Mouse (Mus musculus) heart, adult 2 months (tissue): Measurements from ENCODE around the gene Caln1. TPM values are rescaled to one million over a fixed set of nuclear protein-coding genes. Genes with fewer than 3 reads are reported as not detected.

Experiments
- DNase-seq, 2 experiments: peaks; one replicate each; pipeline ENCODE4 v3.0.0; 2021
- H3K27ac ChIP-seq: fragments of 200-600 bp; 2 replicates; pipeline ENCODE4 v1.8.1; 2022
- H3K27me3 ChIP-seq: fragments of 200-500 bp; 2 replicates; pipeline ENCODE4 v1.6.1; 2012; ENCODE audit warnings: mild to moderate bottlenecking, low read length, inconsistent platforms, mixed read lengths; ENCODE audit not compliant: control insufficient read depth, insufficient read depth
- H3K36me3 ChIP-seq: fragments of 200-500 bp; 2 replicates; pipeline ENCODE4 v1.6.1; 2012; ENCODE audit warnings: low read length, inconsistent platforms; ENCODE audit not compliant: control insufficient read depth, insufficient read depth
- H3K4me1 ChIP-seq: fragments of 200-500 bp; 2 replicates; pipeline ENCODE4 v1.6.1; 2011; ENCODE audit warnings: low read length; ENCODE audit not compliant: control insufficient read depth, insufficient read depth
- H3K4me3 ChIP-seq: fragments of 200-600 bp; 2 replicates; pipeline ENCODE4 v1.8.1; 2022
- H3K79me2 ChIP-seq: fragments of 200-500 bp; replicated peaks from 2 replicates; pipeline ENCODE4 v1.6.1; 2012; ENCODE audit warnings: mild to moderate bottlenecking, inconsistent platforms, low read length, moderate library complexity, mixed read lengths; ENCODE audit not compliant: control insufficient read depth, insufficient read depth
- H3K9ac ChIP-seq: fragments of 200-500 bp; 2 replicates; pipeline ENCODE4 v1.6.1; 2012; ENCODE audit warnings: low read depth, mild to moderate bottlenecking, control low read depth, inconsistent platforms, low read length, mixed read lengths
- CTCF ChIP-seq: fragments of 200-600 bp; IDR thresholded peaks from 2 replicates; pipeline ENCODE4 v1.8.1; 2022; ENCODE audit warnings: antibody characterized with exemption, mild to moderate bottlenecking, moderate library complexity
- EP300 ChIP-seq: fragments of 200-500 bp; IDR thresholded peaks from 2 replicates; pipeline ENCODE4 v1.6.1; 2011; ENCODE audit warnings: low read depth, low read length, control low read depth; ENCODE audit not compliant: insufficient read depth
- POLR2A ChIP-seq: fragments of 200-500 bp; IDR thresholded peaks from 2 replicates; pipeline ENCODE4 v1.6.1; 2011; ENCODE audit warnings: mild to moderate bottlenecking, low read depth, low read length, control low read depth; ENCODE audit not compliant: insufficient read depth
- WGBS: fragments of 180-500 bp; shearing (Covaris S2); methylation state at CpG from one replicate; pipeline ENCODE4 v1.1.7; 2018; 5-methylcytosine and 5-hydroxymethylcytosine counted together
- intact Hi-C: fragments of 180-260 bp; cut with DNase I; formaldehyde crosslinking; loops from one replicate; pipeline ENCODE4 v1.15.1; 2025
- long read RNA-seq: library from polyadenylated mRNA; stranded (forward); transcript quantifications from one replicate; pipeline ENCODE4 v2.0.0, GENCODE M21; 2021
- polyA plus RNA-seq: library from polyadenylated mRNA; depleted of rRNA; stranded (reverse); fragments of >200 nt; gene quantifications from 2 replicates; pipeline ENCODE4 v1.2.3, GENCODE M21; 2012; rRNA removed
- total RNA-seq, 2 experiments: library from RNA; stranded (reverse); gene quantifications; 2 replicates each; pipeline ENCODE4 v1.2.3; 2021

The Caln1 gene
- total RNA-seq: not detected
- not detected in 2 replicates for polyA plus RNA-seq
- long read RNA-seq: 0 reads

DNA sequence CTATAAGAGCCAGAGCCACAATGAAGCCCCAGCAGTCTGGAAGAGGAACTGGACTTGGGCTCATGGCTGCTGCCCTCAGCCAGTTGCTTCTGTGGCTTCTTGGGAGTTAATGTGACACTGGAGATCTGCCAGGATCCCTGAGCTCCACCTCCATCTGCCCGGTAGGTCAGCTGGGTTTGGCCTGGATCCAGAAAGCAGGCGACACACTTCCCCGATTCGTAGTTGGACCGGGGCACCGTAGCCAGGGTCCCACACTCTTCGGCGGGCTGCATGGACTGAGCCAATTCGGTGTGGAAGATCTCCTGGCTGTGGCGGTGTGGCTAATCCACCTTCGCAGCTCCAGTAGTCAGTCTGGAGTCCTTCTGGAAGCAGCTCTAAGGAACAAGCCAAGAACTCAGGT is at the start of gene Caln1:
Gene Caln1, plus strand, starts transcription at position 219 of the 400 bp plus-strand sequence.
- TF ChIP-seq EP300 (no peak), CTCF (no peak), POLR2A (no peak)

DNA sequence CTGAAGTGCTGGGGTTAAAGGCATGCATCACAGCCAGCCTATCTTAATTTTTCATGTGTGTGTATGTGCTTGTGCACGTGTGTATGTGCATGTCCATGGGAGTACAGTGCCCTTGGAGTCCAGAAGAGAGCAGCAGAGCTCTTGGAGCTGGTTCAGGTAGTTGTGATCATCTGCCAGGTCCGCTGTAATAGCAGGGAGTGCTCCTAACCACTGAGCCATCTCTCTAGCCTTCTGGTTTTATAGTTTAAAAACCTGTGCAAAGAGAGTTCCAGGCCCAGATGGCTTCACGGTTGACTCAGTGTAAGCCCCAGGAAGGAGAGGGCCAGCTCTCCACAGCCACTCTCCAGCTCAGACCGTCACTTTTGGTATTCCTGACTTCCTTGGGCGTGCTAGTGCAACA is 49.5 kb upstream of the Caln1 start:
- Histone ChIP-seq H3K9ac (no peak overlapping the region), H3K27me3 (no peaks in the 10 kb centered on the region), H3K27ac (no peak overlapping the region), H3K79me2 (no peaks in the 10 kb centered on the region), H3K4me1 (no peaks in the 10 kb centered on the region), H3K36me3 (no peaks in the 10 kb centered on the region), H3K4me3 (no peak overlapping the region)
- TF ChIP-seq CTCF (no peak), POLR2A (no peak), EP300 (no peak)
- DNase-seq: no peak
- 88% methylated on average over 5 of the region's 5 CpGs for WGBS
- intact Hi-C loops: no loop called here

More for the DNA sequence above, at the start of gene Caln1:
- no peak within 1 kb of the TSS for H3K9ac ChIP-seq
- 38% methylated on average over 11 of the region's 11 CpGs for whole genome bisulfite sequencing
- no peaks in the 10 kb centered on the region for H3K27me3 ChIP-seq
- no peaks in the 10 kb centered on the region for H3K36me3 ChIP-seq
- H3K79me2 ChIP-seq: no peaks in the 10 kb centered on the region
- no peak within 1 kb of the TSS for H3K27ac ChIP-seq
- intact Hi-C loops: no loop called here
- no peak within 1 kb of the TSS for H3K4me3 ChIP-seq
- H3K4me1 ChIP-seq: no peaks in the 10 kb centered on the region
- DNase-seq: no peak

DNA sequence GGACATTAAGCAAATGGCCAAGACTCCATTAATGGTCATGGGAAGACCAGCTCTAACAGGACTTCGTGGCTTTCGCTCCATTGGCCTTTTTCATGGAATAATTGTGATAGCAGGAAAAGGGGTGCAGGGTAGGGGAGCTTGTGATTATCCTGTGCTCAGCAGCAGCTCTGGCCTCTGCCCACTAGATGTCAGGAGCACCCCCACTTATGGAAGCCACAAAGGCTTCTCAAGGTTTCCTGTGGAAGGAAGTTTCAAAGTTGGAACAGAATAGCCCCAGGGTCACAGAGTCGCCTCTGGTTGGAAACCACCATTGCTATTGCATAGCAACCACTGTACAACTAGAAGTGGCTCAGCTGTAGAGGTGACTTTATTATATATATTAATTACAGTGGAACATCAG is 48.8 kb upstream of the Caln1 start:
- Histone ChIP-seq H3K36me3 (no peaks in the 10 kb centered on the region), H3K27me3 (no peaks in the 10 kb centered on the region), H3K27ac (no peak overlapping the region), H3K4me1 (no peaks in the 10 kb centered on the region), H3K9ac (no peak overlapping the region), H3K79me2 (no peaks in the 10 kb centered on the region), H3K4me3 (no peak overlapping the region)
- 43% methylated on average over 3 of the region's 3 CpGs for WGBS
- peak in 1 of 2 experiments; percentile 4 for DNase-seq
- intact Hi-C loops: no loop called here
- TF ChIP-seq CTCF (peak; percentile 64), POLR2A (no peak)

DNA sequence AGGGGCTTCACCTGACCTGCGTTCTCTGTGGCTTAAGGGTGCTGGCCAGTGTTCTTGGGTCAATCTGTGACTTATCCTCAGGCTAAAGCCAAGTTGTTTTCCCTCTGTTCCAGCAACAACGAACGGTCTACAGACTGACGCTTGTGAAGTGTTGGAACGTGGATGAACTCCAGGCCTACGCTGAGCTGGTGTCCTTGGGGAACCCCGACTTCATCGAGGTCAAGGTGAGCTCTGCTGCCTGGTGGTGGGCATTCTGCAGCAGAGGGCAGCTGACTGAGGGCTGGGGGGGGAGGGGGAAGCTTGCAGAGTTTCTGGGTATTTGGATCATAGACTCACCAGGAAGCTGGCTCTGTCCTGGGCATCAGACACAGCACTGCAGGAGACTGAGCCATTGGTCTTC is 43.8 kb upstream of the Caln1 start:
- Histone ChIP-seq H3K4me3 (no peak overlapping the region), H3K4me1 (no peaks in the 10 kb centered on the region), H3K27ac (no peak overlapping the region), H3K27me3 (no peaks in the 10 kb centered on the region), H3K9ac (no peak overlapping the region), H3K79me2 (no peaks in the 10 kb centered on the region), H3K36me3 (no peaks in the 10 kb centered on the region)
- 92% methylated on average over 8 of the region's 8 CpGs for WGBS
- no peak for TF ChIP-seq POLR2A
- DNase-seq: no peak
- intact Hi-C loops: no loop called here

DNA sequence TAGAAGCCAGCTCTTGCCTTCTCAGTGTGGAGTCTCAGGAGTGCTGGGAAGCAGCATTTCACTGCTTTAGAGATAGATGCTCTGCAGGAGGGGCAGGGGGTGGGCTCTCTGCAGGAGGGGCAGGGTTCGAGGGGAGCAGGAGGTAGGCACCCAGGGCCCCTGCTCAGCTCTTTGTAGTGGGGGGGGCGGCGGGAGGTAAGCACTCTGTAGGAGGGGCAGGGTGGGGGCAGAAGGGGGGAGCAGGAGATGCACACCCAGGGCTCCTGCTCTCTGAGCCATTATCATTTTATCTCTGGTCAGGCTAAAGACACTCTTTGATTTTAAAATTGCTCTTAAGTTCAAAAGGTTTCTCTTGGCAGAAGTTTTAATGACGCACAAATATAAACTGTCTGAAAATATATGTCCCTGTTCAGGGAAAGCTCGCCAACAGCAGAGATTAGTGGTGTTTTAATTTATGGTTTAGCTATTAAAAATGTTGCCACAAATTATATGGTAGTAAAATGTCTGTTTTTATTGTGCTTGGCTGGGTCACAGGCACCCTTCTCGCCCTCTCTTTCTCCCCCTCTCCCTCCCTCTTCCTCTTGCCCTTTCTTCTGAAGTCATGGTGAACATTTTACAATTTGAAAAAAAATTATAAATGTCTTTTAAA is 41.5 kb upstream of the Caln1 start:
- no peak overlapping the region for H3K9ac ChIP-seq
- TF ChIP-seq CTCF: no peak
- TF ChIP-seq POLR2A: no peak
- TF ChIP-seq EP300: no peak
- no peaks in the 10 kb centered on the region for H3K79me2 ChIP-seq
- H3K4me1 ChIP-seq: no peaks in the 10 kb centered on the region
- no peaks in the 10 kb centered on the region for H3K27me3 ChIP-seq
- DNase-seq: no peak
- no peak overlapping the region for H3K4me3 ChIP-seq
- no peak overlapping the region for H3K27ac ChIP-seq
- intact Hi-C loops: no loop called here
- WGBS: 89% methylated on average over 6 of the region's 6 CpGs
- H3K36me3 ChIP-seq: no peaks in the 10 kb centered on the region

DNA sequence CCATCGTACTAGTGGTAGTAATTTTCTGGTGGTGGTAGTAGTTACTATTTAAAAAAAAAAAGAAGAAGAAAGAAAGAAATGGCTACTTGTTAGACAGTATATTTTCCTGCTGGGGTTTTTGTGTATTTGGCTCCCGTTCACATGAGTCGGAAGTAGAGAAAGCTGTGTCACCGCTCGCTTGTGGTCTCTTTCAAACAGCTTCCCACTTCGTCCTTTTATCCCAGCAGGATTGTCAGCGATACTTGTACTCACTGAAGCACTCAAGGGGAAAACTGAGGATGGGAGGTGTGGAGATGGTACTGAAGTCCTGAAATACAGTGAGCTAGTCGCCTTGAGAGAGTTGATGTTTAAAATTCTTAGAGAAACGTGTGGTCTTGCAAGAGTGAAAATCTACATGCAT is 40.9 kb upstream of the Caln1 start:
- H3K4me1 ChIP-seq: no peaks in the 10 kb centered on the region
- no peak overlapping the region for H3K27ac ChIP-seq
- no peak overlapping the region for H3K9ac ChIP-seq
- 94% methylated on average over 9 of the region's 9 CpGs for WGBS
- no peaks in the 10 kb centered on the region for H3K36me3 ChIP-seq
- TF ChIP-seq CTCF (no peak), EP300 (no peak), POLR2A (no peak)
- intact Hi-C loops: no loop called here
- H3K79me2 ChIP-seq: no peaks in the 10 kb centered on the region
- no peak overlapping the region for H3K4me3 ChIP-seq
- no peak for DNase-seq
- no peaks in the 10 kb centered on the region for H3K27me3 ChIP-seq
